In the genomic region with DNA sequence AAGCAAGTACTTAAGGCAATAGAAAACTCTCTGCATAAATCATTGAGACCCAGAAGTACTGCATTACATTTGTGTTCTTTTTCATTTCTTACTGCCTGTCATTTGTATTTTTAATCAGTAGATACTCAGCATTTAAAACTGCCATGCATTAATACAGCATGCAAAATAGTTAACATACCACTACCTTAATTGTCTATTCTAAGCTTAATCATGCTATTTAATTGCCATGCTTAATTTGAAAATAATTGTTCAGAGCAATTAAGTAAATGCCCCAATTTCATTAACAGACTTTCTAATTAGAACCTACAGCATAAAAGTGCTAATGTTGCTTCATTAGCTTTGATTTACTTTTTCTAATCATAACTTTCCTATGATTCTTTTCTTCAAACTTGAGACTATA, we compare ENCODE assay signal across 20 mouse cellular contexts.
"Had no signal": no experiment of that assay in that cellular context is flagged by ENCODE, and none has a peak within 500 bp of the region (broad histone marks: within the 10 kb centered on the region; RNA-seq: fewer than 3 reads in every experiment).

No protein-coding gene starts in this region.

- H3K27ac ChIP-seq: kidney, postnatal 0 days; limb, embryonic 12.5 days; limb, embryonic 15.5 days; liver, embryonic 14.5 days; stomach, embryonic 15.5 days had no signal

- DNase-seq: kidney, adult 11 months; kidney, adult 9 months; kidney, postnatal 25 days; layer of hippocampus, postnatal 36 days; left cerebral cortex, postnatal 4 days; liver, postnatal 0 days; lung, embryonic 14.5 days; lung, postnatal 36 days; midbrain, embryonic 14.5 days; right cerebral cortex, postnatal 25 days; spleen, adult 18-20 months; thymus, postnatal 25 days had no signal

- H3K4me3 ChIP-seq: limb, embryonic 12.5 days; limb, embryonic 15.5 days; stomach, embryonic 15.5 days had no signal

- ATAC-seq: liver, postnatal 0 days; lung, postnatal 0 days had no signal

- H3K9me3 ChIP-seq: limb, embryonic 12.5 days; limb, embryonic 15.5 days; stomach, embryonic 15.5 days had no signal

- H3K4me1 ChIP-seq: limb, embryonic 12.5 days; limb, embryonic 15.5 days; stomach, embryonic 15.5 days had no signal

- H3K36me3 ChIP-seq: limb, embryonic 12.5 days; limb, embryonic 15.5 days; stomach, embryonic 15.5 days had no signal

- H3K27me3 ChIP-seq: limb, embryonic 12.5 days; limb, embryonic 15.5 days; stomach, embryonic 15.5 days had no signal

- H3K9ac ChIP-seq: limb, embryonic 12.5 days; limb, embryonic 15.5 days; liver, embryonic 14.5 days; liver, postnatal 0 days; lung, embryonic 14.5 days; stomach, embryonic 15.5 days had no signal

- H3K4me2 ChIP-seq: limb, embryonic 12.5 days; limb, embryonic 15.5 days; liver, embryonic 11.5 days; lung, embryonic 14.5 days; midbrain, embryonic 11.5 days; stomach, embryonic 15.5 days had no signal
